30 mouse cellular contexts compared by ENCODE assay signal in genomic region chr2:12874232-12874631, GRCm38 (mm10).
"Had no signal": no experiment of that assay in that cellular context is flagged by ENCODE, and none has a peak within 500 bp of the region (broad histone marks: within the 10 kb centered on the region; RNA-seq: fewer than 3 reads in every experiment).

No protein-coding gene starts in this region.

- H3K9me3 ChIP-seq: limb, embryonic 10.5 days; limb, embryonic 12.5 days; limb, embryonic 13.5 days; limb, embryonic 15.5 days; liver, embryonic 13.5 days; liver, embryonic 15.5 days; lung, embryonic 15.5 days; megakaryocyte, embryonic 14.5 days; midbrain, embryonic 10.5 days; midbrain, embryonic 12.5 days; midbrain, embryonic 13.5 days; midbrain, embryonic 15.5 days; neural tube, embryonic 12.5 days had no signal

- H3K27ac ChIP-seq: left cerebral cortex, adult 2 months; limb, embryonic 10.5 days; limb, embryonic 12.5 days; limb, embryonic 13.5 days; limb, embryonic 15.5 days; liver, embryonic 13.5 days; liver, embryonic 14.5 days; liver, embryonic 15.5 days; lung, embryonic 15.5 days; macrophage; midbrain, embryonic 10.5 days; midbrain, embryonic 12.5 days; midbrain, embryonic 13.5 days; midbrain, embryonic 15.5 days; neural tube, embryonic 12.5 days had no signal

- H3K9ac ChIP-seq: limb, embryonic 12.5 days; limb, embryonic 13.5 days; limb, embryonic 15.5 days; liver, embryonic 13.5 days; liver, embryonic 14.5 days; liver, embryonic 15.5 days; liver, postnatal 0 days; lung, embryonic 14.5 days; lung, embryonic 15.5 days; midbrain, embryonic 12.5 days; midbrain, embryonic 13.5 days; midbrain, embryonic 15.5 days; neural tube, embryonic 12.5 days had no signal

- H3K36me3 ChIP-seq: limb, embryonic 10.5 days; limb, embryonic 12.5 days; limb, embryonic 13.5 days; limb, embryonic 15.5 days; liver, embryonic 13.5 days; liver, embryonic 15.5 days; lung, embryonic 15.5 days; midbrain, embryonic 10.5 days; midbrain, embryonic 12.5 days; midbrain, embryonic 13.5 days; midbrain, embryonic 15.5 days; neural tube, embryonic 12.5 days had no signal

- H3K27me3 ChIP-seq: limb, embryonic 12.5 days; limb, embryonic 13.5 days; limb, embryonic 15.5 days; liver, embryonic 13.5 days; liver, embryonic 15.5 days; lung, embryonic 15.5 days; megakaryocyte, embryonic 14.5 days; midbrain, embryonic 12.5 days; midbrain, embryonic 13.5 days; midbrain, embryonic 15.5 days; neural tube, embryonic 12.5 days had no signal

- H3K4me2 ChIP-seq: limb, embryonic 12.5 days; limb, embryonic 13.5 days; limb, embryonic 15.5 days; liver, embryonic 11.5 days; liver, embryonic 13.5 days; liver, embryonic 15.5 days; lung, embryonic 14.5 days; lung, embryonic 15.5 days; midbrain, embryonic 12.5 days; midbrain, embryonic 13.5 days; midbrain, embryonic 15.5 days; neural tube, embryonic 12.5 days had no signal

- H3K4me3 ChIP-seq: left cerebral cortex, adult 2 months; limb, embryonic 10.5 days; limb, embryonic 12.5 days; limb, embryonic 13.5 days; limb, embryonic 15.5 days; liver, embryonic 13.5 days; liver, embryonic 15.5 days; lung, embryonic 15.5 days; megakaryocyte, embryonic 14.5 days; midbrain, embryonic 10.5 days; midbrain, embryonic 12.5 days; midbrain, embryonic 13.5 days; midbrain, embryonic 15.5 days; myocyte; neural tube, embryonic 12.5 days had no signal

- H3K4me1 ChIP-seq: limb, embryonic 10.5 days; limb, embryonic 12.5 days; limb, embryonic 13.5 days; limb, embryonic 15.5 days; liver, embryonic 13.5 days; liver, embryonic 15.5 days; lung, embryonic 15.5 days; megakaryocyte, embryonic 14.5 days; midbrain, embryonic 10.5 days; midbrain, embryonic 12.5 days; midbrain, embryonic 13.5 days; midbrain, embryonic 15.5 days; neural tube, embryonic 12.5 days had no signal

- ATAC-seq: liver, postnatal 0 days; lung, postnatal 0 days; midbrain, embryonic 13.5 days; midbrain, embryonic 15.5 days; midbrain, embryonic 16.5 days had no signal

- DNase-seq: left cerebral cortex, postnatal 4 days; liver; liver, embryonic 13.5 days; liver, postnatal 0 days; lung, adult 18-20 months; lung, adult 2 months; lung, embryonic 14.5 days; lung, postnatal 10 days; lung, postnatal 14 days; lung, postnatal 36 days; lung, postnatal 4 days had no signal
